Mouse (Mus musculus): Measurements from ENCODE around the gene Wrap73. TPM values are rescaled to one million over a fixed set of nuclear protein-coding genes. Genes with fewer than 3 reads are reported as not detected.

The Wrap73 gene
- total RNA-seq (2015) = 9.6 and 9.8 TPM in 2 replicates
- 3.6 and 5.3 TPM in 2 replicates for total RNA-seq (2017)

DNA sequence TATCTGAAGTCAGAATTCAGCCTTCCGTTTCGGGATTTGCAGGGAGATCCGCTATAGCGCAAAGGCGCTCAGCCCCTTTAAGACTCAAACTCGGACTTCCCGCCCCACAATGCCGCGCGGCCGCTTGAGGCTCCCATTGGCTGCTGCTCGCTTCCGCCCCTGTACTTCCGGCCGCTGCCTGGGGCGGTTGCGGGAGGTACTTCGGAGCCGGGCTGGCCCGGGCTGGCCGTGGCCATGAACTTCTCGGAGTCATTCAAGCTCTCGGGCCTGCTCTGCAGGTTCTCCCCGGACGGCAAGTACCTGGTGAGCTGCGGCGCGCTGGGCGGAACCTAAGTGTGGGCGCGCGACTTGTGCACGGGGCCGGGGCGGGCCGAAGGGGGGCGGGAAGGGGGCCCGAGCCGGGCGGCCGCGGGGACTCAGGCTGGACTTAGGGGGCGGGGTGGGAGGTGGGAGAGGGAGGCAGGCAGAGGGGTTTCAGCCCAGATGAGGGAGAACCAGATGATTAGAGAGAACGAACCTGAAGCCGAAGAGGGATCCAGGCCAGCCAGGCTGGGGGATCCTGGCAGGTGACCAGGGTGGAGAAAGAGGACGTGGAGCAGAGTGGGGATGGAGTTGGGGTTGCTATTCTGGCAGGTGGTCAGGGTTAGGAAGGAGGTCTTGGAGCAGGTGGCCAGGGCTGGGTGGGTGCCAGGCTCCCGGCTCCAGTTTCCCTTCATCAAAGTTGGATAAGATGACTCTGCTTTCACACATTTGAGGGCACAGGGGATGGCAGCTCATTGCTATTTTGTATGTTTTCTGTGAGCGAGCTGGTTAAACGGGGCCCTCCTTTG lies at the start of gene Wrap73:
Wrap73 (plus strand) TSS at position 162 of the 830 bp plus-strand sequence.
- ATAC-seq (ENCODE audit: poor library complexity, severe bottlenecking) = peak; percentile 99

DNA sequence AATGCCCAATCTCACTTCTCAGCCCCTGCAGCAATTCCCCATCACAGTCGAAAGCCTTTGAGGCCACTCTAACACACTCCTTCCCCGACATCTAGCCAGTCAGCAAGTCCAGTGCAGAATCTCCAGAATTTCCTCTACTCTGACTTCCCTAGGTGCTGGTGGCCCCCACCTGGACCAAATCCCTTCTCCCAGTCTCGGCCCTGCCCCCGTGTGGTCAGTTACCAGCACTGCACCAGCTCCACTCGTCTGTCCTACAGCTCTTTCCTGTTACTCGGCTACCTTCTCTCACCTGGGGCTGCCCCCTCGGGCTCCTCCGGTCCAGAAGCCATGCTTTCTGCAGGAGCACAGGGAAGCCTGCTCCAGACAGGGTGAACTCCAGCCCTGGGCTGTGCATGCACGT lies 49.0 kb upstream of the Wrap73 start:
- ATAC-seq (ENCODE audit: poor library complexity, severe bottlenecking) = peak; percentile 66

GRCm38 (mm10) chr4:154096111-154096510 lies 46.1 kb upstream of the Wrap73 start:
- no peak for ATAC-seq (ENCODE audit: poor library complexity, severe bottlenecking)

DNA sequence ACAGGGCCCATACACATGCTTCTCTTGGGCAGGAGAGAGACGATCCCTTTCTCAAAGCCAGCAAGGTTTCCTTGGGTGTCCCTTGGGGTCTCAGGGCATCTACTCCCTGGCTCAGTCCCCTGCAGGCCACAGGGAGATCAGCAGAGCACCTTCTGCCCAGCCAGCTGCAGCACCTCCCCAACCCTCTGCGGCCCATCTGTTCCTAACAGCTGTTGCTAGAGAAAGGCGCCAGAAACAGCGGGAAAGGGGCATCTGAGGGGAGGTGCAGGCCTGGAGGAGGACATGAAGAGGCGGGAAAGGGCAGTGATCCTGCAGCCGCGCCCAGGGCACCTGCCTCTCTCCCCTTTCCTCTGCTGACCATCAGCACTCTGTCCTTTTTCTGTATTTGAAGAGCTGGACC lies 42.8 kb upstream of the Wrap73 start:
- ATAC-seq (ENCODE audit: poor library complexity, severe bottlenecking) = no peak

GRCm38 (mm10) chr4:154103386-154103785 lies 38.8 kb upstream of the Wrap73 start:
- no peak for ATAC-seq (ENCODE audit: poor library complexity, severe bottlenecking)

DNA sequence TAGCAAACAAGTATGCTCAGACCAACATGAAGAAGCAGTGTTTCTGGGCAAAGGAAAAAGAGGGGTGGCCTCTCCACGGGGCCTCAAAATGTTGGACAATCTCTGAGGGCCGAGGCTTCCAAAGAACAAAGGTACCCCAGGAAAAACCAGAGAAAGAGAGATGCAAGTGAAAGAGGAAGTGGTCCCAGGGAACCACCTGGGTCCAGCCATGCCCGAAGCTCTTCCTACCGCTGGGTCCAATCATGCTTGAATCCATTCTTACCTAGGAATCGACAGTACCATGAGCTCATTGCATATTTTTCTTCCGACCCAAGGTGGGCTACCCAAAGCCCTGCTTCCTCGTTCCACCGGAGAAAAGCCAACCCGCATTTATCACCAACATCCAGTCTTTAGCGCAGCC lies 38.3 kb upstream of the Wrap73 start:
- no peak for ATAC-seq (ENCODE audit: poor library complexity, severe bottlenecking)

DNA sequence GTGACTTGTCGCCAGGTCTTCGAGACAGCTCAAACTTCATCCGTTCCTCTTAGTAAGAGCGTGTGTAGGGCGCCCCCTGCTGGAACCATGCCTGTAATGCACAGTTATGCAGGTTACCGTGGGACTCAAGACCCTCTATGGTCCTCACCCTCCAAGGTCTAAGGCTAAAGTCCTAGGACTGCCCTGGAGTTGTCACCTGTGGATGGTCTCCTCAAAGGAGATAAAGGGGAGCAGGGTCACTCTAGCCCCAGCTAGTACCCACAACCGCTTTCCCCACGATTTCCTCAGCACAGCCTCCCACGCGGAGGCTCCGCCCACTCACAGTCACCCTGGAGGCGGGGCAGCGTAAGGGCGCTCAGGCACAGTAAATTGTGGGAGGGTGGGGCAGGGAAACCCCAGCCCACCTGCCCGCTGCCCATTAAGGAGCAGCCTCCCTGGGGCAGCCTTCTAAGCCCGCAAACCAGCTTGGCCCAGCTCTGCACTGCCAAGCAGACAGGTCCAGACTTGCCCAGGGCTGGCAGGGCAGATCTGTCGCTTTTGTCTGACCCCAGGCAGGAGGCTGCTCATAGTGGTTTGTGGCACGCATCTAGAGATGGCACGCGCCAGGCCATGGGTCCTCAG lies 36.7 kb upstream of the Wrap73 start:
- peak; percentile 72 for ATAC-seq (ENCODE audit: poor library complexity, severe bottlenecking)

DNA sequence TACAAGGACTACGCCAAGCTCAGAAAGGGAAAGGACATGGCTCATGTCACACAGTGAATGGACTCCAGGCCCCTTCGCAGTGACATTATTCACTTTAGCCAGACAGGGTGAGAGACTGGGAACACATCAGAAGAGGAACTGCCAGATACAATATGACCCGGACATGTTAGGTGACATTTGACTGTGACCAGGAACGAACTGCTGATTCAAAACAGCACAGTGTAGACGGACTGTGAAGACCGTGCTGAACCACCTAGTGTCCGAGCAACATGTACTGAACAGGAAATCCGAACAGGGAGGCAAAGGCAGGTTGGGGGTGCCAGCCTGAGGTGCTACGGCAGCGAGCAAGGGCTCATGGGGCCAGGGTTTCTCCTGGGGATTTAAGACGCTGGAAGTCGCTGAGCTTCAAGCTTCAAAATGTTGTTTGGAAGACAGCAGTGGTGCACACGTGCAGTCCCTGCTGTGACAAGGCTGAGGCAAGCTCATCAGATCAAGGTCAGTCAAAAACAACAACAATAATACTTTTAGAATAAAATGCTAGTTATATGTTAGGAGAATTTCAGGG lies 35.6 kb upstream of the Wrap73 start:
- ATAC-seq (ENCODE audit: poor library complexity, severe bottlenecking) = no peak

DNA sequence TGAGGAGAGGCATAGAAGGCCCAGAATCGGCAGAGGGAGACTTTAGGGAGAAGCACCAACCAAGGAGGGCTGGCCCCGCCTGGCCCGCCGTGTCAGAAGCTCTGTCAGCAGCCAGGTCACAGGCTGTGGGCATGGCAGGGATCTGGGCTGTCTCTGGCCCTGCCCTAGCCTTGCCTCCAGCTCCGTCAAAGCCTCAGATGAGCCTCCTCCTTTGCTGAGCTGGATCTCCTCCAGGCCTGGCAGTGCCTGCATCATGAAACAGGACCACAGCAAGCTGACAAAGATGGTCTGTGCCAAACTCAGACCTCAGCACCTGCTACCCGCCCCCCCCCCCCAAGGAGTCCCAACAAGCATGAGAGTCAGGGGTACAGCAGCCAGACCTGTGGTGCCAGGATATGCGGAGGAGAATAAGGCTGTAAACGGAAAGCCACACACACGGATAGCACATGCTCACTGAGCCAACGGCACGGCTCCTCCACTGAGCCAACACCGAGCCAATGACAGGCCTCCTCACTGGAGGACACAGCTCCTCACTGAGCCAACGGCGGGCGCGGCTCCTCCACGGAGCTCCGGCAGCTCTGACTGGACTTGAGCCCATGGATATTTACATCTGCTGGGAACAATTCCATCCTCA lies 32.8 kb upstream of the Wrap73 start:
- no peak for ATAC-seq (ENCODE audit: poor library complexity, severe bottlenecking)

- no peak for ATAC-seq (ENCODE audit: poor library complexity, severe bottlenecking)
These were observed 32.3 kb upstream of the Wrap73 start for GRCm38 (mm10) chr4:154109850-154110243.

DNA sequence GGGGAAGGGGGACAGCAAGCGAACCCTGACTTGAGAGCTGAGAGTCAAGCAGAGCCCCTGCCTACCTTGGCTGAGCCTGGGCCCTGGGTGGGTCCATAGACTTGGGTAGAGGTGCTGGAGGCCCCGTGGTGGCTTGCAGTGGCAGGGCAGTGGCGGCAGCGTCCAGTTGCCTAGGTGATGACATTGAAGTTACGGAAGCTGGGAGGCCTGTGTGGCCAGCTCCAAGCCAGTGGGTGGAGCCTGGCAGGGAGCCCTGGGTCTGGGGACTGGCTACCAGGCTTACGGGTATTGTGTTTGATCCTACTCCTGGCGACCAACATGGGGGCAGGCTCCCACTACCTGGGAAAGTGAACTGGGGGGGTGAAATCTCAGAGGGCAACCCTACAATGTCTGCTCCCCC lies 25.8 kb upstream of the Wrap73 start:
- ATAC-seq (ENCODE audit: poor library complexity, severe bottlenecking) = no peak

DNA sequence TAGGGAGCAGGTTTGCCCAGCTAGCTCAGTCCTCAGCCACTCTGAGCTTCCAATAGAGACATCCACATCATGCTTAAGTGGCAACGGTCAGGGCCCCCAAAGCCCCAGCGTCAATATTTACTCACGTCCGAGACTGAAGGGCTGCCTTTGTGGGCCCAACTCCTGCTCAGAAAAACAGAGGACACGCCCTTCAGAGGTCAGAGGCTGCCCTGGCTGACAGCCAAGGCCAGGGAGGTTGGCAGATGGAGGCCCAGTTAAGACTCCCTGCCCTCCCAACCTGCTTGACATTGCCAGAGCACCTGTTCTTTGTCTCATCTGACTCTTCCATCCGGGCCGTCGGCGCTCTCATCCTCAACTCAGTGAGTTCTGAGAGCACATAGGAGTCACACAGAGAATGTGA lies 23.4 kb upstream of the Wrap73 start:
- no peak for ATAC-seq (ENCODE audit: poor library complexity, severe bottlenecking)

- no peak for ATAC-seq (ENCODE audit: poor library complexity, severe bottlenecking)
These were observed 23.0 kb upstream of the Wrap73 start for GRCm38 (mm10) chr4:154119208-154119607.

- ATAC-seq (ENCODE audit: poor library complexity, severe bottlenecking) = peak; percentile 40; the same call in 1 of the 2 replicates
These were observed 20.4 kb upstream of the Wrap73 start for GRCm38 (mm10) chr4:154121800-154122199.

DNA sequence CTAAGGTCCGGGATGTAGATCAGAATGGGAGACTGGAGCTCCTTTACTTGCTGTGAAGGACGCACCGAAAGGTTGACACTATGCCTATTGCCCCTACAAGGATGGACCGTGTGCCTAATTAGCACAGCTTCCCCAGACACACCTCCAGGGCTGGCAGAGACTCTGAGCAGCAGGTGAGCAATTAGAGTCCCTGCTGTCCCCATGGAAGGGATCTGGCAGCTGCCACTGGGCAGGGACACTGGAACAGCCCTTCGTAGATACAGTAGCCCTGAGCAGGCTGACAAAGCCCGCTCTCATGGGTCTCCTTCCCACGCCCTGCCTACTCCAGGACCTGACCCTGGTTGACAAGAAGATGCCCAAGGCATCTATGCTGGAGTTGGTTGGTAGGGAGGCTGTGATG lies 19.8 kb upstream of the Wrap73 start:
- ATAC-seq (ENCODE audit: poor library complexity, severe bottlenecking) = no peak

- ATAC-seq (ENCODE audit: poor library complexity, severe bottlenecking) = no peak
These were observed 18.6 kb upstream of the Wrap73 start for GRCm38 (mm10) chr4:154123553-154123952.

DNA sequence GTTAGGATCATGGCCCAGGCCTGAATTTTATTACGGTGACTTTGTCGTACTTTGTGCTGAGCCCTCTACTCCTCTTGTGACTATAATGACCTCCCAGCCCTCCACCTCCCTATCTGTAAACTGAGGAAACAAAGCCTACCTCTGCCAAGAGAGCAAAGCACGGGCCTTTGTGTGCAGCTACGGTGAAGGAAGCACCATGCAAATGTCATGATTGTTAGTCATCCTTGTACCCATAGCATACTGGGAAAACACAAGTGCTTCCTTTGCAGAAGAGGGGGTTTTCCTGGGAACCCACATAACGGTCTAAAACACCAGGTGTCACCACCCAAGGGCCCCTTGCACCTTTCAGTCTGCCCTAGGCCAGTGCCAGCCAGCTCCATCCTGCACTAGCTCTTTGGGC lies 17.0 kb upstream of the Wrap73 start:
- no peak for ATAC-seq (ENCODE audit: poor library complexity, severe bottlenecking)

- ATAC-seq (ENCODE audit: poor library complexity, severe bottlenecking) = no peak
These were observed 14.9 kb upstream of the Wrap73 start for GRCm38 (mm10) chr4:154127273-154127672.

DNA sequence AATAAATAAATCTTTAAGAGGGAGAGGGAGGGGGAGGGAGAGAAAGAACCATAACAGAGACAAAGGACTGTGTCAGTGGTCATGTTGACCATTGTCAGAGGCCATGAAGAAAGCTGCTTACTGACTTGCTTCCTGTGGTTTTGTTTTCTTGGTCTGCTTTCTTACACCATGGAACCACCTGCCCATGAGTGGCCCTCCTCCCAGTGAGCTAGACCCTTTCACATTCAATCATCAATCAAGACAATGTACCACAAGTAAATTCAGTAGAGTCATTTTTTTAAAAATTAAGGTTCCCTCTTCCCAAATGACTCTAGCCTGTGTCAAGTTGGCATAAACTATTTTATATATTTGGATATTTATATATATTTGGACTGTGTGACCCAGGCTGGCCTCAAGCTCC lies 12.2 kb upstream of the Wrap73 start:
- ATAC-seq (ENCODE audit: poor library complexity, severe bottlenecking) = no peak

- ATAC-seq (ENCODE audit: poor library complexity, severe bottlenecking) = no peak
These were observed 10.3 kb upstream of the Wrap73 start for GRCm38 (mm10) chr4:154131894-154132293.

DNA sequence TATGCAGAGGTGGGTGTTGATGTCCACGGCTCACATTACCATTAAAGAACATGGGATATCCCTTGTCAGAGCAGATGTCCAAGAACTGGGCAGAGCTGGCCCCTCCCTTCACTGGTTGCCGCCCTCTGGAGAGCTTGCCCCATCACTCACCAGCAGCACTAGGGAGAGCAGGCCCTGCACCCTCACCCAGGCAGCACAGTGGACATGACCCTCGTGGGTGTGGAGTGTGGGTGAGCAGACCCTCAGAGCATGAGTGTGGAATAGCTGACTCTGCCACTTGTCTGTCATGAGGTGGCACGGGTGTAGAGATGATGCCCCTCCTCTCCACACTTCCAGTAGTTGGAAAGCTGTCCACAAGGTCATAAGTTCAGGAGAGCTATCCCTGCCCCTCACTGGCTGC lies 7.4 kb upstream of the Wrap73 start:
- no peak for ATAC-seq (ENCODE audit: poor library complexity, severe bottlenecking)

DNA sequence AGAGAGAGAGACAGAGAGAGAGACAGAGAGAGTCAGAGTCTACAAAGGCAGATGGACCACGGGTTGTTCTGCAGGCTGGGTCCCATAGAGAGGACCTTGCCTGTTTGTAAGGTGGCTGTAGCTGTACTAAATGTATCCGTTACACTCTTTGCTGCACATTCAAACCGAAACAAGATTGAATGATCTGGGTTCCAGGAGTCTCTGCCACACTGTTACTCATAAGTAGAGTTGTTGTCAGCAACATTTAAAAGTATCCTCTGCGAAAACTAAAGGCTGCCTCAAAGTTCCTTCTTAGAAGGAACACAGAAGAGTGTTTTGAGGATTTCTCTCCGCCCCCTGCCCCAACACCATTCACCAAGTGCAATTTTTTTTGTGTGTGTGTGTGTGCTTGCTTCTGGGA lies 5.0 kb upstream of the Wrap73 start:
- ATAC-seq (ENCODE audit: poor library complexity, severe bottlenecking) = no peak

Data from megakaryocyte, adult 5-6 weeks (primary cell).